Mouse (Mus musculus) kidney, adult 18-20 months (tissue): ENCODE data around the gene B4galnt3.

ENCODE experiments used
- DNase-seq: peaks from one replicate; pipeline ENCODE4 v3.0.0; 2021

B4galnt3 gene

DNA sequence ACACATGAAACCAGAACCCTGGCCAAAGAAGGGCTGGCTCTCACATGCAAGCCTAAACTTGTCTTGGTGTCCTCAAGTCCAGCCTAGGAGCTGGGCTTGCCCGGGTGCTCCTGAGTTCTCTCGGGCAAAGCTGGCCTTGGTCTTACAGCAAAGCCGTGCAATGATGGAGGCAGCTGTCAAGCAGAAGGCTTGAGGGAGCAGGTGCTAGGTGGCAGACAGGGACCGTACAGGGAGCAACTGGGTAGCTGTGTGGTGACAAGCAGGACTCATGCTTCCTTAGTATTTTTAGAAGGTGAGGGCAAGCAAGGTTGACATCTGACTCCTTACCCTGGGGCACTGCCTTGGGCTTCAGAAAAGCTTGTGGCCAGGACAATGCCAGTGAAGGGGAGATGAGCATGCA is 110.6 kb downstream of the B4galnt3 start:
- DNase-seq, result no peak

- DNase-seq, result no peak
Measured at GRCm38 (mm10) chr6:120182160-120182559, 112.2 kb downstream of the B4galnt3 start.

DNA sequence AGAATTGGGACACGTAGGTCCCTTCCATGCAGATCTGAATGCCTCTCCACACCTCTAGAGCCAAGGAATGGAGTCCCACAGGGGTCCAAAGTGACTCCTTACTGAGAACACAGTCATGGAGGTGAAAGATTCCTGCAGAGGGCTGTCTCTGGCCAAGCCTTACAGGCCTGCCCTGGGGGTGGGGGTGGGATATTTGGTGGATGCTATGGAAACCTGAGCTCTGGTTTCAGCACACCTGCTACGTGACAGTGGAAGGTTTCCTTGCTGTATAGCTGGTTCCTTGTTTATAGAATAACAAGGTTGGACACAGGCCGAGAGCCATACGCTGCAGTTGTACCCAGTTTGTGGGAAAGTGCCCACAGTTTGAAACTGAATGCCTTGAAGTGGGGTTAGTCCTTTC is 113.9 kb downstream of the B4galnt3 start:
- DNase-seq, result no peak

DNA sequence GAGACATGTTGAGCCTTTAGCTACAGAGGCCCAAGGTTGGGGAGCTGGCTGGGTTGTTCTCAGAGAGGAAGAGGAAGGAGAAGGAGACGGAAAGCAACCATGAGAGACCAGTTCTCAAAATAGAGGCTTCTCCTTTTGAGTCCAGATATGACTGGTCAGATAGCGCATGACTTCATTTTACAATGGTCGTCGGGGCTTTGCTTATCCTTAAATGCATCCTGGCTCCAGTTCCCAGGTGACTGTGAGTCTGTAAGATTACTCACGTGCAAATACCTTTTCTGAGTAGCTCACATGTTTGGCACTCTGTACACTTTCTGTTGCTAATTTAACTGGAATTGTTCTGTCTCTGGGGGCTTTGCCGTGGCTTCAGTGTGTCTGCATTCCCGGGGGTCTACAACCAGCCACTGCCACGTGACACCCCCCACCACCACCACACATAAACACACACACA is 114.6 kb downstream of the B4galnt3 start:
- no peak for DNase-seq

DNA sequence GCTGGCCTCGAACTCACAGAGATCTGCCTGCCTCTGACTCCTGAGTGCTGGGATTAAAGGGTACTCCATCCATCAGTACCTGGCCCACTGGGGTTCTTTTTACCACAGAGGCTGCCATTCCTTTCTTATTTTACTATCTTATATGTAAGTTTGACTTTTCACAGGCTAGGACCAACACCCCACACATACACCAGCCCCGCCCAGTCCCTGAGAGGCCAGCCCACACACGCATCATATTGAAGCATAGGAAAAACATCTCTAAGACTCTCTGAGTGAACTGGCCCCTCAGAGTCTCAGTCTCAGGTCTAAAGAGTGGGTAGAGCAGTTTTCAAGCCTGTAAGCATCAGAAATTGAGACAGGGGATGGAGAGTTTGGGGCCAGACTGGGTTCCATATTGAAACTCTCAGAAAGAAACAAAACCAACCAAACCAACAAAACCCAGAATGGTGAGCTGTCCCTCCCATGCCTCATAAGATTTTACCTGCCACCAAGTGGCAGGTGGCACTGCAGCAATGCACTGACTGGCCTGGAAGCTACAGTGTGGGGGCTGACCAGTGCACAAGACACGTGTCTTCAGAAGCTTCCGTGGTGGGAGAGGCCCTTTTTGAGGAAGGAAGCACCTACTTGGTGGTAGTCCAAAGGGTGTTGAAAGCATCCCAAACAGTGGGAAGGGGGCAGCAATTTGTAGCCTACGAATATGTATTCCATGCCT is 115.2 kb downstream of the B4galnt3 start:
- DNase-seq, result no peak

DNA sequence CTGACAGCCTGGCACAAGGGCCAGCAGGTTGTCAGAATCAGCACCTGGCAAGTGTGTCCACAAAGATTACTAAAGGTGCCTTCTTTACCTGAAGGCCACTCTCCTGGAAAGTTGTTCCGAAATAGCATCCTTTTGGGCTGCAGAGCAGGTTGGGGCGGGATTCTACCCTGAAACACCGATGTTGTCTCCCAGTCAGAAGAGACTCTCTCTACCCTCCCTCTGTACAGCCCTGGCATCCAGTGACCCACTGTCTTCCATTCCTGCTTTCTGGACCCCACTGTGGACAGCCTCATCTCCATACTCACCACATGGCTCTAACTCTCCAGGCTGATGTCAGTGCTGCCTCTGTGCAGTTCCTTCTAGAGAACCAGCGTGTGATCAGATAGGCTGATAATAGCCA is 118.7 kb downstream of the B4galnt3 start:
- no peak for DNase-seq

GRCm38 (mm10) chr6:120174602-120175115 is 119.7 kb downstream of the B4galnt3 start:
- peak; percentile 52 for DNase-seq

GRCm38 (mm10) chr6:120174028-120174601 is 120.2 kb downstream of the B4galnt3 start:
- DNase-seq, result peak; percentile 46

GRCm38 (mm10) chr6:120172294-120173017 is 121.9 kb downstream of the B4galnt3 start:
- no peak for DNase-seq

GRCm38 (mm10) chr6:120167574-120167973 is 126.8 kb downstream of the B4galnt3 start:
- DNase-seq, result no peak

DNA sequence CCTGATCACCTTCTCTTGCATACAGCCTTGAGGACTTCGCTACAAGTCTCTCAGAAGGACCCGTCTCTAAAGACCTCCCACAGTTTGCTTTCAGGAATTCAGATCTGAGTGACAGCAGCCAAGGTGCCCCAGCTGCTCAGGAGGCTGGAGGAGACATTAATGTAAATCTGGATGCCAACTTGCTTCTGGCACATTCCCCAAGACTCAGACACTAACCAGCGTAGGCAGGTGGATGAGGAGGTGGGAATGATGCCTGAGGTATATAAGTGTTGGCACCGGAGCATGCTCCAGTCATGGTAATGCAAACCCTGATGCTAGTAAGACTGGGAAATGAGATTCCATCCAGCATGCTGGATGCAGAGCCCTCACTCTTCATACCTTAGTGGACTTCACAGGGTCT is 129.6 kb downstream of the B4galnt3 start:
- DNase-seq, result no peak

GRCm38 (mm10) chr6:120162928-120163327 is 131.4 kb downstream of the B4galnt3 start:
- no peak for DNase-seq

DNA sequence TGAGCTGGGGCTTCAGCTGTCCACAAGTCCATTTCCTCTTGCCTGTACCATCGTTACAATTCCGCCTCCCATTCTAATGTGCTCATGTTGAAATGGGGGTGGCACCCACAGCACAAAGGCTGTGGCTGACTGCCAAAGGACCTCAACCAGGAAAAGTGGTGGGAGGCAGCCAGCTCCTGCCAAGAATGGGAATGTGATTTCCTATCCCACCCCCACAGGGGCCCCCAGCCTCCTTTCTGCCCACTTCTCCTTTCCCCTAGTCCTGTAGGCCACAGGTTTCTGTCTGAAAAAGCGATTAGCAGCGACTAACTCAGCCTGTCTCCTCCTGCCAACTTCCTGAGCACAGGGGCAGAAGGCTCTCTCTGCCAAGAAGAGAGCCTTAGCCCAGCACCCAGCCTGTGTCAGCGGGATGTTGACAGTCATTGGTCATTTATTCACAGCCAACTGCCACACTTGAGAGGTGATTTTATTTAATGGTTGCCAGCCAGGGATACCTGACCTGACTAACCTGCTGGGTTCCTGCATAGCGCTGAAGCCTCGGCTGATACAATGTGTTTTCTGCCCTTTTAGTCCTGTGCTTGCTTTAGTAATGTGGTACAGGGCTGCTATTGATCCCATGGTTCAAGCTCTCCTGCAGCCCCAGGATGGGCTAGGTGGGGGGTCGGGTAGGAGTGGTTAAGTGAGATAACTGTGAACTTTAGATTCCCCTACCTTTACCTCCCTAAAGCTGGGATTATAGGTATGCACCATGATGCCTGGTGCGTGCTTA is 135.0 kb downstream of the B4galnt3 start:
- peak; percentile 67 for DNase-seq

GRCm38 (mm10) chr6:120157479-120157878 is 136.9 kb downstream of the B4galnt3 start:
- no peak for DNase-seq

DNA sequence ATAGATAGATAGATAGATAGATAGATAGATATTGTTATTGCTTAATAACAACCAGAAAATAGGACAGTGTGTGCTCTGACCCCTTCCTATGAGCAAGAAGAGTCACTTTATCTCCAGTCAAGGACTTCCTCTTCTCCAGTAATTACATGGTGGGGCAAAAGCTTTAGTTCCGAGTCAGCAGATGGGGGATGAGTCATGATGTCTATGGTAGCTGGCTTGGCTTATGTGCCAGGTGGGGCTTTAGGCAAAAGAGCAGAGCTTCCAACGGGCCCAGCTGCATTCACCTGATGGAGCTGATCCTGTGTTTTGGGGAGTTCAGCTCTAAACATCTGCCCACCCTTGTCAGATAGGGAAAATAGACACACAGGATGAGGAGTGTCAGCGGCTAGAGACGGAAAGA is 138.8 kb downstream of the B4galnt3 start:
- no peak for DNase-seq

DNA sequence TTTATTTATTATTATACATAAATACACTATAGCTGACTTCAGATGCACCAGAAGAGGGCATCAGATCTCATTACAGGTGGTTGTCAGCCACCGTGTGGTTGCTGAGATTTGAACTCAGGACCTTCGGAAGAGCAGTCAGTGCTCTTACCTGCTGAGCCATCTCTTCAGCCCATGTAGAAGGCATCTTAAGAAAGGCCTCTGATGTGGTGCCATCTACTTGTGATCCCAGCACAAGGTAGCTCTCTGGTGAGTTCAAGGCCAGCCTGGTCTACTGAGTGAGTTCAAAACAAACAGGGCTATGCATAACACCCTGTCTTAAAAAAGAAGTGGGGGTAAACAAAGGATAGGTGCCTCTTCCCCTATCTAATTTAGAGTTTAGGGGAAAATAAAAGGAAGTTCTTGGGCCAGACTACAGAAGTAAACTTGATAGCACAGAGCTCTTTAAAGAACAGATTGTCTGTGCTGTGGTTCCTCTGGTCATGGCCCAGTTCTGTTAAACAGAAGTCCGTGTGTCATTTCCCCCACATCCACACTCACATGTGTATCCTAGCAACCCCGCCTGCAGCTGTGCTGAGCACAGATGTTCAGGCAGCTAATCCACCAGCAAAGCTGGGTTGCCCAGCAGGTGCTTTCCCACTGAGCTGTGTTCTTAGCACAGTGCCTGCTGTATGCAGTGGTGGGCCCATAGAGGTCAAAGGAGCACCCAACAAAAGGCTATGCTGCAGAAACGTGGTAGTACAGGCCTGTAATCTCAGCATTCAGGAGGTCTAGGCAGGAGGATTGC is 139.6 kb downstream of the B4galnt3 start:
- no peak for DNase-seq
